Mouse (Mus musculus) liver, embryonic 14.5 days (tissue): ENCODE results near the gene Vapa.

Source experiments
- CTCF ChIP-seq: IDR thresholded peaks from 2 replicates; pipeline ENCODE4 v1.5.1; 2016; ENCODE audit warnings: antibody characterized with exemption, low read depth, control low read depth
- EP300 ChIP-seq: IDR thresholded peaks from 2 replicates; pipeline ENCODE4 v1.6.1; 2016; ENCODE audit warnings: antibody characterized with exemption, low read depth

DNA sequence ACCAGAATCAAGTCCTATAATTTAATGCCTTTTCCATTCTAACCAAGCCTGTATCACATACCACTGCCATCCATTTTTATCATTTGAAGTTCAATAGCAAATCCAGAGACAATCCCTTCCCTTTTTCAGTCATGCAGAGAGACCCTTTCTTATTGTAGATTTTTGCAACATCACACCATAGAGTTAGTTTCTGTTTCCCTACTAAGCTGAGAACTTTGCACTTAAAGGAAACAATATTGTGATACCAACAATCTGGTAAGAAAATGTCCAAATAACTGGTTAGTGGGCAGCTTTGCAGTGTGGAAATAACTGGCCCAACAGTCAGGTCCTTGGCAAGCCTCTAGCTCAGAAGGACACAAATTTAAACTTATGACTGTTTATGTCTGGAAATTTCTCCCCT is 8.5 kb downstream of the Vapa start:
- TF ChIP-seq CTCF, result no peak
- no peak for TF ChIP-seq EP300
